Mouse (Mus musculus) stomach, embryonic 14.5 days (tissue): ENCODE results near the gene Cldn34d. TPM values are rescaled to one million over a fixed set of nuclear protein-coding genes. Genes with fewer than 3 reads are reported as not detected.

Experiments
- ATAC-seq: fragments of 200-750 bp; cut with Nextera tagmentation; 2 replicates; pipeline ENCODE4 v1.8.0; 2017; ENCODE audit warnings: low read depth, moderate TSS enrichment; ENCODE audit not compliant: insufficient number of reproducible peaks, insufficient read depth, low FRiP score
- H3K27ac ChIP-seq: fragments of 300-500 bp; sonication (generic); 2 replicates; pipeline ENCODE4 v1.5.1; 2014; ENCODE audit warnings: mild to moderate bottlenecking, low read length, moderate library complexity, mixed read lengths
- H3K27me3 ChIP-seq: fragments of 300-500 bp; sonication (generic); 2 replicates; pipeline ENCODE4 v1.6.1; 2014; ENCODE audit warnings: low read length, control low read depth, mixed read lengths; ENCODE audit not compliant: control insufficient read depth, insufficient read depth
- H3K36me3 ChIP-seq: fragments of 300-500 bp; sonication (generic); 2 replicates; pipeline ENCODE4 v1.6.1; 2014; ENCODE audit warnings: mild to moderate bottlenecking, control low read depth, low read length, moderate library complexity, mixed read lengths; ENCODE audit not compliant: control insufficient read depth, insufficient read depth
- H3K4me1 ChIP-seq: fragments of 300-500 bp; sonication (generic); 2 replicates; pipeline ENCODE4 v1.6.1; 2014; ENCODE audit warnings: low read length, control low read depth, mixed read lengths; ENCODE audit not compliant: control insufficient read depth, insufficient read depth
- H3K4me2 ChIP-seq: fragments of 300-500 bp; sonication (generic); replicated peaks from 2 replicates; pipeline ENCODE4 v1.6.1; 2014; ENCODE audit warnings: low read depth, low read length, control low read depth
- H3K4me3 ChIP-seq: fragments of 300-500 bp; sonication (generic); 2 replicates; pipeline ENCODE4 v1.5.1; 2014; ENCODE audit warnings: low read depth, low read length, control low read depth
- H3K9ac ChIP-seq: fragments of 300-500 bp; sonication (generic); replicated peaks from 2 replicates; pipeline ENCODE4 v1.6.1; 2014; ENCODE audit warnings: low read depth, mild to moderate bottlenecking, control low read depth, low read length, moderate library complexity, mixed read lengths
- H3K9me3 ChIP-seq: fragments of 300-500 bp; sonication (generic); 2 replicates; pipeline ENCODE4 v1.6.1; 2016; ENCODE audit warnings: low read depth, low read length, control low read depth; ENCODE audit not compliant: control insufficient read depth
- WGBS: fragments of 180-500 bp; shearing (Covaris S2); extraction: QIAGEN DNeasy Blood & Tissue Kit; methylation state at CpG from one replicate; pipeline ENCODE4 v1.1.7; 2014; 5-methylcytosine and 5-hydroxymethylcytosine counted together
- polyA plus RNA-seq: library from polyadenylated mRNA; unstranded; fragments of >200 nt; fragmentation: Nextera tagmentation; extraction: Ambion mirVana; gene quantifications from 2 replicates; pipeline ENCODE4 v1.2.1, GENCODE M21; 2014

The Cldn34d gene
- polyA plus RNA-seq, result not detected in 2 replicates

DNA sequence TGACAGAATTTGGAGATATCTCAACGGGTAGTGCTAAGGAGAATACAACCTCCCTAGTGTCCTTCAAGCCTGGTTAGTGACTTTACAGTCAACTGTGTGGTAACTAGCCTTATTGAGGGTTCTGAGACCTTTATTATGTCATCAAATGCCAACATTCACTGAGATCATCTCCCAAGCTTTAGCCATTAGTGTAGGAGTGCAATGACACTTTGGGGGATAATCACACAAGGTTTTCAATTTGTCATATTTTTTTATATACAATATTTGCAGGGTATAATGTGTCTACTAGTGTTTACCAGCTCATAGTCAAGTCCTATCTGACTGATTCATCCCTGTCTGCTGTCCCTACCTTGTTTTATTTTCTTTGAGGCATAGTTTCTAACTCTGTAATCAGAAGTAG is at the start of gene Cldn34d:
Cldn34d (minus strand) TSS at position 101 of the 400 bp plus-strand sequence.
- no peaks in the 10 kb centered on the region for H3K9me3 ChIP-seq

DNA sequence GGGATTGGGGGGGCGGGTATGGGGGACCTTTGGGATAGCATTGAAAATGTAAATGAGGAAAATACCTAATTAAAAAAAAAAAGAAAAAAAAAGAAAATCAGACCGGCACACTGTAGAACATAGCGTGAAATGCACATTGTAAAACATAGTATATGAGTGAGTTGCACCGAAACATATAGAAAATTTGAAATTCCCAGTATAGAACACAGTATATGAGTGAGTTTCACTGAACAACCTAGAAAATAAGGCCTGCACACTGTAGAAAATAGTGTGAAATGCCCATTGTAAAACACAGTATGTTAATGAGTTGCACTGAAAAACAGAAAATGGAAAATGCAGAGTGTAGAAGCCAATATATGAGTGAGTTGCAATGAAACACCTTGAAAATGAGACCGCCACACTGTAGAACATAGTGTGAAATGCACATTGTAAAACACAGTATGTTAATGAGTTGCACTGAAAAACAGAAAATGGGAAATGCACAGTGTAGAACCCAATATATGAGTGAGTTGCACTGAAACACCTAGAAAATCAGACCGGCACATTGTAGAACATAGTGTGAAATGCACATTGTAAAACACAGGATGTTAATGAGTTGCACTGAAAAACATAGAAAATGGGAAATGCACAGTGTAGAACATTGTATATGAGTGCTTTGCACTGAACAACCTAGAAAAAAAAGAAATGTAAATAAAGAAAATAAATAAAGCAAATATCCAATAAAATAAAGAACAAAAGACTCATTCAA is 4.1 kb downstream of the Cldn34d start:
- Histone ChIP-seq H3K9ac (no peak overlapping the region), H3K27ac (no peak overlapping the region), H3K4me3 (no peak overlapping the region), H3K27me3 (no peaks in the 10 kb centered on the region), H3K4me1 (no peaks in the 10 kb centered on the region), H3K36me3 (no peaks in the 10 kb centered on the region), H3K4me2 (no peak overlapping the region), H3K9me3 (no peaks in the 10 kb centered on the region)
- 49% methylated on average over 6 of the region's 6 CpGs for WGBS
- peak; percentile 100 for ATAC-seq

More for the DNA sequence above, at the start of gene Cldn34d:
- no peak for ATAC-seq
- Histone ChIP-seq H3K4me2 (no peak within 1 kb of the TSS), H3K4me3 (no peak within 1 kb of the TSS), H3K4me1 (no peaks in the 10 kb centered on the region), H3K36me3 (no peaks in the 10 kb centered on the region), H3K27ac (no peak within 1 kb of the TSS), H3K9ac (no peak within 1 kb of the TSS), H3K27me3 (no peaks in the 10 kb centered on the region)
- 73% methylated on average over 1 of the region's 1 CpGs for WGBS

Other genes starting within 250 kb of the Cldn34d start
- gene Cldn34b4, start 209.6 kb downstream of the Cldn34d start, polyA plus RNA-seq, result not detected in 2 replicates